Mouse (Mus musculus) liver, embryonic 13.5 days (tissue): ENCODE results near the gene Ppm1e. TPM values are rescaled to one million over a fixed set of nuclear protein-coding genes. Genes with fewer than 3 reads are reported as not detected.

Experiments used
- ATAC-seq: fragments of 200-750 bp; cut with Nextera tagmentation; 2 replicates; pipeline ENCODE4 v1.8.0; 2017; ENCODE audit warnings: low read depth, mild to moderate bottlenecking, moderate number of reproducible peaks, moderate library complexity
- DNase-seq: peaks from one replicate; pipeline ENCODE4 v3.0.0; 2022
- H3K27ac ChIP-seq: fragments of 300-500 bp; sonication (generic); 2 replicates; pipeline ENCODE4 v1.5.1; 2015; ENCODE audit warnings: moderate library complexity, mild to moderate bottlenecking, inconsistent platforms
- H3K27me3 ChIP-seq: fragments of 300-500 bp; sonication (generic); 2 replicates; pipeline ENCODE4 v1.6.1; 2015; ENCODE audit warnings: mild to moderate bottlenecking, inconsistent platforms
- H3K36me3 ChIP-seq: fragments of 300-500 bp; sonication (generic); 2 replicates; pipeline ENCODE4 v1.6.1; 2015; ENCODE audit warnings: mild to moderate bottlenecking, inconsistent platforms
- H3K4me1 ChIP-seq: fragments of 300-500 bp; sonication (generic); replicated peaks from 2 replicates; pipeline ENCODE4 v1.6.1; 2015; ENCODE audit warnings: inconsistent platforms
- H3K4me2 ChIP-seq: fragments of 300-500 bp; sonication (generic); 2 replicates; pipeline ENCODE4 v1.6.1; 2015; ENCODE audit warnings: inconsistent platforms, mild to moderate bottlenecking, moderate library complexity
- H3K4me3 ChIP-seq: fragments of 300-500 bp; sonication (generic); replicated peaks from 2 replicates; pipeline ENCODE4 v1.5.1; 2015; ENCODE audit warnings: mild to moderate bottlenecking, inconsistent platforms
- H3K9ac ChIP-seq: fragments of 300-500 bp; sonication (generic); 2 replicates; pipeline ENCODE4 v1.6.1; 2015; ENCODE audit warnings: mild to moderate bottlenecking, inconsistent platforms
- H3K9me3 ChIP-seq: fragments of 300-500 bp; sonication (generic); replicated peaks from 2 replicates; pipeline ENCODE4 v1.6.1; 2016; ENCODE audit warnings: inconsistent platforms
- WGBS: fragments of 180-500 bp; shearing (Covaris S2); methylation state at CpG from one replicate; pipeline ENCODE4 v1.1.7; 2015; ENCODE audit not compliant: insufficient replicate concordance; 5-methylcytosine and 5-hydroxymethylcytosine counted together
- polyA plus RNA-seq: library from polyadenylated mRNA; unstranded; fragments of >200 nt; fragmentation: Nextera tagmentation; extraction: Ambion mirVana; gene quantifications from 2 replicates; pipeline ENCODE4 v1.2.1, GENCODE M21; 2015

Gene Ppm1e
- polyA plus RNA-seq, 1 experiment from 2014 or later = 1.8 TPM

GRCm38 (mm10) chr11:87357317-87358300, 1.2 kb downstream of the Ppm1e start:
- ATAC-seq = no peak; the same call in 1 of the 2 replicates
- peaks cover 23% of the 10 kb centered on the region for H3K4me1 ChIP-seq
- peak overlapping the region; percentile 95 for H3K4me2 ChIP-seq
- peak overlapping the region; percentile 86 for H3K4me3 ChIP-seq
- peak overlapping the region; percentile 92 for H3K9ac ChIP-seq
- peaks cover 47% of the 10 kb centered on the region for H3K27me3 ChIP-seq
- 5% methylated on average over 31 of the region's 31 CpGs for WGBS
- no peaks in the 10 kb centered on the region for H3K9me3 ChIP-seq
- H3K27ac ChIP-seq = peak overlapping the region; percentile 80
- no peaks in the 10 kb centered on the region for H3K36me3 ChIP-seq
- no peak for DNase-seq

- Histone ChIP-seq H3K36me3 (no peaks in the 10 kb centered on the region), H3K27ac (no peak overlapping the region), H3K4me1 (peaks cover 23% of the 10 kb centered on the region), H3K9me3 (no peaks in the 10 kb centered on the region), H3K4me3 (no peak overlapping the region), H3K4me2 (no peak overlapping the region), H3K27me3 (peaks cover 30% of the 10 kb centered on the region), H3K9ac (no peak overlapping the region)
- no peak for ATAC-seq
- no peak for DNase-seq
- 69% methylated on average over 1 of the region's 1 CpGs for WGBS
These were observed 4.0 kb downstream of the Ppm1e start for GRCm38 (mm10) chr11:87354861-87355260.

- Histone ChIP-seq H3K4me2 (no peak overlapping the region), H3K4me3 (no peak overlapping the region), H3K36me3 (no peaks in the 10 kb centered on the region), H3K4me1 (peaks cover 16% of the 10 kb centered on the region), H3K27me3 (peaks cover 19% of the 10 kb centered on the region), H3K9me3 (no peaks in the 10 kb centered on the region), H3K27ac (no peak overlapping the region), H3K9ac (no peak overlapping the region)
- DNase-seq = no peak
- ATAC-seq = no peak
- whole genome bisulfite sequencing = 73% methylated on average over 7 of the region's 7 CpGs
These were observed 5.1 kb downstream of the Ppm1e start for GRCm38 (mm10) chr11:87353646-87354170.

GRCm38 (mm10) chr11:87326381-87326780, 32.4 kb downstream of the Ppm1e start:
- no peaks in the 10 kb centered on the region for H3K9me3 ChIP-seq
- H3K9ac ChIP-seq = no peak overlapping the region
- no peaks in the 10 kb centered on the region for H3K27me3 ChIP-seq
- DNase-seq = no peak
- 69% methylated on average over 3 of the region's 3 CpGs for WGBS
- no peak overlapping the region for H3K4me2 ChIP-seq
- peaks cover 8% of the 10 kb centered on the region for H3K4me1 ChIP-seq
- ATAC-seq = no peak
- H3K36me3 ChIP-seq = no peaks in the 10 kb centered on the region
- H3K27ac ChIP-seq = no peak overlapping the region
- no peak overlapping the region for H3K4me3 ChIP-seq

- no peak for ATAC-seq
- 70% methylated on average over 8 of the region's 8 CpGs for WGBS
- DNase-seq = no peak
- Histone ChIP-seq H3K36me3 (no peaks in the 10 kb centered on the region), H3K4me1 (peaks cover 8% of the 10 kb centered on the region), H3K9me3 (no peaks in the 10 kb centered on the region), H3K4me3 (no peak overlapping the region), H3K4me2 (no peak overlapping the region), H3K9ac (no peak overlapping the region), H3K27me3 (no peaks in the 10 kb centered on the region), H3K27ac (no peak overlapping the region)
These were observed 36.3 kb downstream of the Ppm1e start for GRCm38 (mm10) chr11:87322558-87322957.

- peaks cover 8% of the 10 kb centered on the region for H3K4me1 ChIP-seq
- WGBS = 51% methylated on average over 5 of the region's 5 CpGs
- H3K4me2 ChIP-seq = no peak overlapping the region
- no peaks in the 10 kb centered on the region for H3K36me3 ChIP-seq
- no peaks in the 10 kb centered on the region for H3K9me3 ChIP-seq
- H3K4me3 ChIP-seq = no peak overlapping the region
- DNase-seq (no peak), ATAC-seq (no peak)
- H3K27ac ChIP-seq = no peak overlapping the region
- no peaks in the 10 kb centered on the region for H3K27me3 ChIP-seq
- no peak overlapping the region for H3K9ac ChIP-seq
These were observed 38.8 kb downstream of the Ppm1e start for GRCm38 (mm10) chr11:87320007-87320406.

GRCm38 (mm10) chr11:87318956-87319708, 39.7 kb downstream of the Ppm1e start:
- WGBS = 83% methylated on average over 9 of the region's 9 CpGs
- H3K9me3 ChIP-seq = no peaks in the 10 kb centered on the region
- H3K4me3 ChIP-seq = no peak overlapping the region
- ATAC-seq (no peak), DNase-seq (no peak)
- no peaks in the 10 kb centered on the region; the same call in 1 of the 2 replicates for H3K4me1 ChIP-seq
- H3K27ac ChIP-seq = no peak overlapping the region
- H3K9ac ChIP-seq = no peak overlapping the region
- H3K36me3 ChIP-seq = no peaks in the 10 kb centered on the region
- no peaks in the 10 kb centered on the region for H3K27me3 ChIP-seq
- H3K4me2 ChIP-seq = no peak overlapping the region

- Histone ChIP-seq H3K4me1 (peaks cover 17% of the 10 kb centered on the region), H3K9me3 (no peaks in the 10 kb centered on the region), H3K9ac (no peak overlapping the region), H3K4me2 (no peak overlapping the region), H3K4me3 (no peak overlapping the region), H3K36me3 (no peaks in the 10 kb centered on the region), H3K27ac (no peak overlapping the region), H3K27me3 (no peaks in the 10 kb centered on the region)
- no peak for DNase-seq
- 43% methylated on average over 3 of the region's 3 CpGs for WGBS
- no peak for ATAC-seq
These were observed 45.3 kb downstream of the Ppm1e start for GRCm38 (mm10) chr11:87313533-87313932.

- no peak overlapping the region for H3K4me3 ChIP-seq
- H3K9ac ChIP-seq = no peak overlapping the region
- WGBS = 75% methylated on average over 2 of the region's 2 CpGs
- no peaks in the 10 kb centered on the region for H3K36me3 ChIP-seq
- no peaks in the 10 kb centered on the region for H3K27me3 ChIP-seq
- no peaks in the 10 kb centered on the region for H3K9me3 ChIP-seq
- peaks cover 17% of the 10 kb centered on the region for H3K4me1 ChIP-seq
- H3K27ac ChIP-seq = 0 out of 2 replicates have a peak overlapping the region, but pooled peaks have one; percentile 23
- ATAC-seq = no peak
- H3K4me2 ChIP-seq = peak overlapping the region; percentile 2; the same call in 1 of the 2 replicates
- DNase-seq = no peak
These were observed 48.5 kb downstream of the Ppm1e start for GRCm38 (mm10) chr11:87310309-87310708.

GRCm38 (mm10) chr11:87309329-87310074, 49.3 kb downstream of the Ppm1e start:
- Histone ChIP-seq H3K27ac (peak overlapping the region; percentile 60), H3K4me1 (peaks cover 17% of the 10 kb centered on the region), H3K4me3 (no peak overlapping the region), H3K27me3 (no peaks in the 10 kb centered on the region), H3K9me3 (no peaks in the 10 kb centered on the region), H3K36me3 (no peaks in the 10 kb centered on the region), H3K4me2 (0 out of 2 replicates have a peak overlapping the region, but pooled peaks have one; percentile 19), H3K9ac (no peak overlapping the region)
- WGBS = 24% methylated on average over 8 of the region's 8 CpGs
- peak; percentile 53 for DNase-seq
- ATAC-seq = peak; percentile 92
